Mouse (Mus musculus) intestine, postnatal 0 days (tissue): ENCODE measurements around the gene Hyal1. TPM values are rescaled to one million over a fixed set of nuclear protein-coding genes. Genes with fewer than 3 reads are reported as not detected.

Source experiments
- ATAC-seq: fragments of 200-750 bp; cut with Nextera tagmentation; 2 replicates; pipeline ENCODE4 v1.8.0; 2017; ENCODE audit warnings: mild to moderate bottlenecking, moderate TSS enrichment, moderate library complexity
- H3K27ac ChIP-seq: fragments of 300-500 bp; sonication (generic); 2 replicates; pipeline ENCODE4 v1.5.1; 2014; ENCODE audit warnings: mild to moderate bottlenecking, low read depth, low read length, moderate library complexity
- H3K27me3 ChIP-seq: fragments of 300-500 bp; sonication (generic); replicated peaks from 2 replicates; pipeline ENCODE4 v1.6.1; 2014; ENCODE audit warnings: low read length, mixed read lengths; ENCODE audit not compliant: control insufficient read depth, insufficient read depth
- H3K36me3 ChIP-seq: fragments of 300-500 bp; sonication (generic); 2 replicates; pipeline ENCODE4 v1.6.1; 2014; ENCODE audit warnings: mild to moderate bottlenecking, moderate library complexity; ENCODE audit not compliant: control insufficient read depth, insufficient read depth
- H3K4me1 ChIP-seq: fragments of 300-500 bp; sonication (generic); replicated peaks from 2 replicates; pipeline ENCODE4 v1.6.1; 2014; ENCODE audit warnings: antibody characterized with exemption, low read length, mixed read lengths; ENCODE audit not compliant: control insufficient read depth, insufficient read depth
- H3K4me2 ChIP-seq: fragments of 300-500 bp; sonication (generic); replicated peaks from 2 replicates; pipeline ENCODE4 v1.6.1; 2014; ENCODE audit warnings: low read depth, mild to moderate bottlenecking, moderate library complexity
- H3K4me3 ChIP-seq: fragments of 300-500 bp; sonication (generic); 2 replicates; pipeline ENCODE4 v1.5.1; 2014; ENCODE audit warnings: low read depth, low read length
- H3K9ac ChIP-seq: fragments of 300-500 bp; sonication (generic); 2 replicates; pipeline ENCODE4 v1.6.1; 2014; ENCODE audit warnings: mild to moderate bottlenecking, low read depth, low read length
- H3K9me3 ChIP-seq: fragments of 300-500 bp; sonication (generic); 2 replicates; pipeline ENCODE4 v1.6.1; 2016; ENCODE audit warnings: mixed run types; ENCODE audit not compliant: control insufficient read depth
- CTCF ChIP-seq: sonication (generic); IDR thresholded peaks from 2 replicates; pipeline ENCODE4 v1.5.1; 2016; ENCODE audit warnings: low read depth, mild to moderate bottlenecking, control low read depth, antibody characterized with exemption, moderate library complexity
- WGBS: fragments of 180-500 bp; shearing (Covaris S2); extraction: QIAGEN DNeasy Blood & Tissue Kit; methylation state at CpG from one replicate; pipeline ENCODE4 v1.1.7; 2014; 5-methylcytosine and 5-hydroxymethylcytosine counted together
- polyA plus RNA-seq: library from polyadenylated mRNA; unstranded; fragments of >200 nt; fragmentation: Nextera tagmentation; extraction: Ambion mirVana; gene quantifications from 2 replicates; pipeline ENCODE4 v1.2.1, GENCODE M21; 2015

Gene Hyal1
- polyA plus RNA-seq, 1 experiment from 2014 or later, result 2.4 TPM

GRCm38 (mm10) chr9:107627387-107628255 is 50.9 kb downstream of the Hyal1 start:
- no peak for TF ChIP-seq CTCF
- Histone ChIP-seq H3K9ac (0 out of 2 replicates have a peak overlapping the region, but pooled peaks have one; percentile 0), H3K4me3 (no peak overlapping the region), H3K4me1 (peaks cover 27% of the 10 kb centered on the region), H3K36me3 (peaks cover 17% of the 10 kb centered on the region), H3K27me3 (no peaks in the 10 kb centered on the region), H3K9me3 (no peaks in the 10 kb centered on the region), H3K27ac (peak overlapping the region; percentile 54), H3K4me2 (no peak overlapping the region)
- ATAC-seq, result no peak
- whole genome bisulfite sequencing, result 53% methylated on average over 20 of the region's 20 CpGs

- no peak overlapping the region for H3K9ac ChIP-seq
These were observed 52.1 kb downstream of the Hyal1 start for GRCm38 (mm10) chr9:107628721-107629410.

GRCm38 (mm10) chr9:107629411-107629730 is 52.6 kb downstream of the Hyal1 start:
- H3K36me3 ChIP-seq, result peaks cover 14% of the 10 kb centered on the region; the same call in 1 of the 2 replicates
- H3K4me2 ChIP-seq, result 0 out of 2 replicates have a peak overlapping the region, but pooled peaks have one; percentile 32
- WGBS, result 18% methylated on average over 4 of the region's 4 CpGs
- no peaks in the 10 kb centered on the region for H3K27me3 ChIP-seq
- H3K27ac ChIP-seq, result peak overlapping the region; percentile 54; the same call in 1 of the 2 replicates
- no peak for TF ChIP-seq CTCF
- peaks cover 22% of the 10 kb centered on the region for H3K4me1 ChIP-seq
- H3K9ac ChIP-seq, result no peak overlapping the region
- ATAC-seq, result no peak
- no peaks in the 10 kb centered on the region for H3K9me3 ChIP-seq
- no peak overlapping the region for H3K4me3 ChIP-seq

More at GRCm38 (mm10) chr9:107628721-107629410, 52.1 kb downstream of the Hyal1 start:
- H3K4me3 ChIP-seq, result no peak overlapping the region
- H3K9me3 ChIP-seq, result no peaks in the 10 kb centered on the region
- ATAC-seq, result no peak
- peaks cover 14% of the 10 kb centered on the region; the same call in 1 of the 2 replicates for H3K36me3 ChIP-seq
- H3K4me1 ChIP-seq, result peaks cover 27% of the 10 kb centered on the region
- H3K4me2 ChIP-seq, result peak overlapping the region; percentile 32
- no peaks in the 10 kb centered on the region for H3K27me3 ChIP-seq
- WGBS, result 56% methylated on average over 15 of the region's 15 CpGs
- TF ChIP-seq CTCF, result no peak
- peak overlapping the region; percentile 54; the same call in 1 of the 2 replicates for H3K27ac ChIP-seq

- TF ChIP-seq CTCF, result no peak
- Histone ChIP-seq H3K9me3 (no peaks in the 10 kb centered on the region), H3K27me3 (no peaks in the 10 kb centered on the region), H3K9ac (no peak overlapping the region), H3K4me1 (peaks cover 21% of the 10 kb centered on the region), H3K4me2 (peak overlapping the region; percentile 27), H3K27ac (peak overlapping the region; percentile 57; the same call in 1 of the 2 replicates), H3K36me3 (peaks cover 11% of the 10 kb centered on the region; the same call in 1 of the 2 replicates), H3K4me3 (no peak overlapping the region)
- no peak for ATAC-seq
- WGBS, result 27% methylated on average over 14 of the region's 14 CpGs
These were observed 53.2 kb downstream of the Hyal1 start for GRCm38 (mm10) chr9:107629901-107630425.

GRCm38 (mm10) chr9:107630576-107630975 is 53.8 kb downstream of the Hyal1 start:
- 50% methylated on average over 4 of the region's 4 CpGs for WGBS
- Histone ChIP-seq H3K4me1 (peaks cover 20% of the 10 kb centered on the region), H3K36me3 (peaks cover 5% of the 10 kb centered on the region; the same call in 1 of the 2 replicates), H3K9me3 (no peaks in the 10 kb centered on the region), H3K27me3 (no peaks in the 10 kb centered on the region), H3K9ac (no peak overlapping the region), H3K4me3 (no peak overlapping the region), H3K27ac (no peak overlapping the region), H3K4me2 (peak overlapping the region; percentile 27; the same call in 1 of the 2 replicates)
- ATAC-seq, result no peak
- no peak for TF ChIP-seq CTCF

Other genes with a start within 250 kb of the Hyal1 start
- gene Hemk1, start 238.6 kb upstream of the Hyal1 start, polyA plus RNA-seq, result 5.9 and 8.2 TPM in 2 replicates
- gene 6430571L13Rik, start 236.3 kb upstream of the Hyal1 start, polyA plus RNA-seq, result 0.14 and 0.20 TPM in 2 replicates
- 0.14 and 0.22 TPM in 2 replicates for gene Cacna2d2, start 177.3 kb upstream of the Hyal1 start, polyA plus RNA-seq
- gene Tmem115, start 43.0 kb upstream of the Hyal1 start, polyA plus RNA-seq, result 36.3 and 38.0 TPM in 2 replicates
- gene Cyb561d2, start 34.7 kb upstream of the Hyal1 start, polyA plus RNA-seq, result 36.3 and 38.9 TPM in 2 replicates
- 20.0 and 20.7 TPM in 2 replicates for gene Nprl2, start 34.7 kb upstream of the Hyal1 start, polyA plus RNA-seq
- 4.0 and 5.0 TPM in 2 replicates for gene Zmynd10, start 29.6 kb upstream of the Hyal1 start, polyA plus RNA-seq
- gene Rassf1, start 25.4 kb upstream of the Hyal1 start, polyA plus RNA-seq, result 44.3 and 48.0 TPM in 2 replicates
- gene Tusc2, start 13.7 kb upstream of the Hyal1 start, polyA plus RNA-seq, result 38.7 and 41.6 TPM in 2 replicates
- gene Hyal2, start 9.0 kb upstream of the Hyal1 start, polyA plus RNA-seq, result 47.5 and 52.8 TPM in 2 replicates
- 20.4 and 21.4 TPM in 2 replicates for gene Naa80, start 2.0 kb downstream of the Hyal1 start, polyA plus RNA-seq
- gene Hyal3, start 3.9 kb downstream of the Hyal1 start, polyA plus RNA-seq, result 0.31 and 0.50 TPM in 2 replicates
- 36.9 and 38.9 TPM in 2 replicates for gene Ifrd2, start 10.7 kb downstream of the Hyal1 start, polyA plus RNA-seq
- gene Sema3b, start 32.3 kb downstream of the Hyal1 start, polyA plus RNA-seq, result 37.1 and 37.3 TPM in 2 replicates
- gene Gnai2, start 58.4 kb downstream of the Hyal1 start, polyA plus RNA-seq, result 245 and 265 TPM in 2 replicates
- gene Slc38a3, start 92.6 kb downstream of the Hyal1 start, polyA plus RNA-seq, result 15.5 and 15.6 TPM in 2 replicates
- gene Gnat1, start 102.8 kb downstream of the Hyal1 start, polyA plus RNA-seq, result 1.6 and 1.9 TPM in 2 replicates
- gene Sema3f, start 133.5 kb downstream of the Hyal1 start, polyA plus RNA-seq, result 3.9 and 4.4 TPM in 2 replicates
- 48.9 and 51.4 TPM in 2 replicates for gene Rbm5, start 194.1 kb downstream of the Hyal1 start, polyA plus RNA-seq